Mouse (Mus musculus): ENCODE results near the gene Slc5a4b.
A peak's percentile ranks its signal among the peaks of the same experiment; 100 is the strongest.
"Not testable (repeated sequence)": the region's sequence is repeated elsewhere in the genome, so short reads cannot be mapped to it uniquely, and the experiment has no call there.

Gene Slc5a4b

GRCm38 (mm10) chr10:76110861-76111260 lies at the start of gene Slc5a4b:
TSS of gene Slc5a4b (minus strand) at chr10:76110961.
- no peak for DNase-seq

- DNase-seq: no peak
Observed at GRCm38 (mm10) chr10:76158009-76158408, 47.2 kb upstream of the Slc5a4b start.

GRCm38 (mm10) chr10:76157528-76157927 lies 46.8 kb upstream of the Slc5a4b start:
- no peak for DNase-seq

GRCm38 (mm10) chr10:76155911-76156310 lies 45.1 kb upstream of the Slc5a4b start:
- no peak for DNase-seq

GRCm38 (mm10) chr10:76147278-76147677 lies 36.5 kb upstream of the Slc5a4b start, which contains the start of gene Slc5a4a:
TSS of gene Slc5a4a (plus strand) at chr10:76147451.
- no peak for DNase-seq

- DNase-seq: no peak
Observed at GRCm38 (mm10) chr10:76146846-76147245, 36.1 kb upstream of the Slc5a4b start.

GRCm38 (mm10) chr10:76136318-76136717 lies 25.6 kb upstream of the Slc5a4b start:
- DNase-seq: no peak

- no peak for DNase-seq
Observed at GRCm38 (mm10) chr10:76132506-76132905, 21.7 kb upstream of the Slc5a4b start.

- DNase-seq: no peak
Observed at GRCm38 (mm10) chr10:76121495-76121894, 10.7 kb upstream of the Slc5a4b start.

GRCm38 (mm10) chr10:76120124-76120711 lies 9.5 kb upstream of the Slc5a4b start:
- no peak for DNase-seq

GRCm38 (mm10) chr10:76118741-76119140 lies 8.0 kb upstream of the Slc5a4b start:
- peak; percentile 49 to 53 for DNase-seq

GRCm38 (mm10) chr10:76117966-76118365 lies 7.2 kb upstream of the Slc5a4b start:
- DNase-seq: peak; percentile 77 to 78

GRCm38 (mm10) chr10:76097368-76097767 lies 13.4 kb downstream of the Slc5a4b start:
- no peak for DNase-seq

- DNase-seq: no peak
Observed at GRCm38 (mm10) chr10:76096580-76096979, 14.2 kb downstream of the Slc5a4b start.

GRCm38 (mm10) chr10:76077008-76077407 lies 33.8 kb downstream of the Slc5a4b start:
- DNase-seq: not testable (repeated sequence)

GRCm38 (mm10) chr10:76072080-76072479 lies 38.7 kb downstream of the Slc5a4b start:
- not testable (repeated sequence) for DNase-seq

GRCm38 (mm10) chr10:76067674-76068613 lies 42.8 kb downstream of the Slc5a4b start:
- no peak for DNase-seq

GRCm38 (mm10) chr10:76062439-76062838 lies 48.3 kb downstream of the Slc5a4b start:
- no peak for DNase-seq

- no peak for DNase-seq
Observed at GRCm38 (mm10) chr10:76051860-76052259, 58.9 kb downstream of the Slc5a4b start.

- DNase-seq: no peak
Observed at GRCm38 (mm10) chr10:76048967-76049366, 61.8 kb downstream of the Slc5a4b start.

GRCm38 (mm10) chr10:76047182-76047869 lies 63.4 kb downstream of the Slc5a4b start:
- no peak for DNase-seq

- DNase-seq: no peak
Observed at GRCm38 (mm10) chr10:76046754-76047153, 64.0 kb downstream of the Slc5a4b start.

GRCm38 (mm10) chr10:76045343-76045742 lies 65.4 kb downstream of the Slc5a4b start:
- no peak for DNase-seq
